Mouse (Mus musculus) forebrain, embryonic 12.5 days (tissue): ENCODE measurements around the gene Maz. TPM values are rescaled to one million over a fixed set of nuclear protein-coding genes. Genes with fewer than 3 reads are reported as not detected.

Experiments used
- ATAC-seq: fragments of 200-750 bp; cut with Nextera tagmentation; 2 replicates; pipeline ENCODE4 v1.8.0; 2017; ENCODE audit warnings: moderate TSS enrichment; ENCODE audit not compliant: low FRiP score
- H3K27ac ChIP-seq: fragments of 300-500 bp; sonication (generic); 2 replicates; pipeline ENCODE4 v1.5.1; 2016; ENCODE audit warnings: mild to moderate bottlenecking
- H3K27me3 ChIP-seq: fragments of 300-500 bp; sonication (generic); 2 replicates; pipeline ENCODE4 v1.6.1; 2016; ENCODE audit warnings: mild to moderate bottlenecking
- H3K36me3 ChIP-seq: fragments of 300-500 bp; sonication (generic); replicated peaks from 2 replicates; pipeline ENCODE4 v1.6.1; 2016; ENCODE audit warnings: mild to moderate bottlenecking
- H3K4me1 ChIP-seq: fragments of 300-500 bp; sonication (generic); 2 replicates; pipeline ENCODE4 v1.6.1; 2016
- H3K4me2 ChIP-seq: fragments of 300-500 bp; sonication (generic); 2 replicates; pipeline ENCODE4 v1.6.1; 2016; ENCODE audit warnings: mild to moderate bottlenecking, moderate library complexity
- H3K4me3 ChIP-seq: fragments of 300-500 bp; sonication (generic); replicated peaks from 2 replicates; pipeline ENCODE4 v1.5.1; 2016; ENCODE audit warnings: mild to moderate bottlenecking
- H3K9ac ChIP-seq: fragments of 300-500 bp; sonication (generic); 2 replicates; pipeline ENCODE4 v1.6.1; 2016; ENCODE audit warnings: mild to moderate bottlenecking
- H3K9me3 ChIP-seq: fragments of 300-500 bp; sonication (generic); 2 replicates; pipeline ENCODE4 v1.6.1; 2016
- WGBS: fragments of 180-500 bp; shearing (Covaris S2); methylation state at CpG from one replicate; pipeline ENCODE4 v1.1.7; 2016; 5-methylcytosine and 5-hydroxymethylcytosine counted together
- polyA plus RNA-seq: library from polyadenylated mRNA; unstranded; fragments of >200 nt; fragmentation: Nextera tagmentation; extraction: Ambion mirVana; gene quantifications from 2 replicates; pipeline ENCODE4 v1.2.1, GENCODE M21; 2016

Gene Maz
- polyA plus RNA-seq, 1 experiment from 2014 or later = 113 TPM

DNA sequence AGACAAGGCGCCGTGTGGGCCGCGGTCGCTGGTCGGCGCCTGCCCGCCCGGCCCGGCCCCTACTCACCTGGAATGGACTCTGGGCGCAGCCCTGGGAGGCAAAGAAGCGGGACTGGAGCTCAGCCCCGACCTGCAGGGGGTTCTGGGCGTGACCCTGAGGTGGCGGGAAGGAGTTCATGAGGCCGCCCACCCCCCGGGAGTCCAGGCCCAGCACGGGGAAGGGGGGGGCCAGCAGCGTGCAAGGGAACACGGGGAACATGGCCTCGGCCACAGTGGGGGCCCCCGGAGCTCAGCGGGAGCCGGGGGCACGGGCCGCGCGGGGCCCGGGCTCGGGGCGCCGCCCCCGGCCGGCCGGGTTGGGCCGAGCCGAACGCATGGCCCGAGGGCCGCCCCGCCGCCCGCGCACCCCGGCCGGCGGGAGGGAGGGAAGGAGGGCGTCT is 656 bp downstream of the Maz start:
- H3K4me1 ChIP-seq = peaks cover 48% of the 10 kb centered on the region
- ATAC-seq = peak; percentile 24

DNA sequence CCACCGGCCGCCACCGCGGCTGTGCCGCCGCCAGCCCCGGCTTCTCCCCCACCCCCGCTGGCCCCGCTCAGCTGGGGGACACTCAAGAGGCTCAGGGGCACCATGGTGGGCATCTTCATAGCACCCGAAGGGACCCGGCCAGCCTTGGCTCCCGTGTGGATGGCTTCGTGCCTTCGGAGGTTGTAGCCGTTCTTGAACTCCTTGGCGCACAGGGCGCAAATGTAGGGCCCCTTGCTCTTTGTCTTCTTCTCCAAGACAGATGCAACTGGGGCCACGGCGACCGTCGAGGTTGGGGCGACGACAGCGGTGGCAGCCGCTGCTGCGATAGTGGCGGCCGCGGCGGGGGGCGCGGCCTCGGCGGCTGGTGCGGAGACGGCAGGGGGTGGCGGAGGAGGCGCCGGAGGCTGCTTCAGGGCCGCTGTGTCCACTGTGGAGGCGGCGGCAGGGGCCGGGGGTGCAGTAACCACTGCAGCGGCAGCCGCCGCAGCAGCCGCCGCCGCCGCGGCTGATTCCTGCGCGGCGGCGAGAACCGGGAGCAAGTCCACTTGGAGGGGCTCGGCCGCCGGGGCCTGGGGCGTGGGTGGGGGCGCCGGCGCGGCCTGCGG is 1.2 kb downstream of the Maz start:
- Histone ChIP-seq H3K27ac (peak overlapping the region; percentile 100), H3K4me3 (peak overlapping the region; percentile 98), H3K27me3 (no peaks in the 10 kb centered on the region), H3K9ac (peak overlapping the region; percentile 100), H3K36me3 (peaks cover 61% of the 10 kb centered on the region), H3K9me3 (no peaks in the 10 kb centered on the region), H3K4me2 (peak overlapping the region; percentile 90), H3K4me1 (peaks cover 54% of the 10 kb centered on the region)
- no peak for ATAC-seq
- under 1% methylated on average over 61 of the region's 65 CpGs for WGBS

More for the DNA sequence above, 656 bp downstream of the Maz start:
- H3K27ac ChIP-seq = peak overlapping the region; percentile 100
- H3K9ac ChIP-seq = peak overlapping the region; percentile 100
- under 1% methylated on average over 15 of the region's 48 CpGs for WGBS
- H3K27me3 ChIP-seq = no peaks in the 10 kb centered on the region
- peak overlapping the region; percentile 90 for H3K4me2 ChIP-seq
- peaks cover 66% of the 10 kb centered on the region for H3K36me3 ChIP-seq
- peak overlapping the region; percentile 98 for H3K4me3 ChIP-seq
- no peaks in the 10 kb centered on the region for H3K9me3 ChIP-seq

DNA sequence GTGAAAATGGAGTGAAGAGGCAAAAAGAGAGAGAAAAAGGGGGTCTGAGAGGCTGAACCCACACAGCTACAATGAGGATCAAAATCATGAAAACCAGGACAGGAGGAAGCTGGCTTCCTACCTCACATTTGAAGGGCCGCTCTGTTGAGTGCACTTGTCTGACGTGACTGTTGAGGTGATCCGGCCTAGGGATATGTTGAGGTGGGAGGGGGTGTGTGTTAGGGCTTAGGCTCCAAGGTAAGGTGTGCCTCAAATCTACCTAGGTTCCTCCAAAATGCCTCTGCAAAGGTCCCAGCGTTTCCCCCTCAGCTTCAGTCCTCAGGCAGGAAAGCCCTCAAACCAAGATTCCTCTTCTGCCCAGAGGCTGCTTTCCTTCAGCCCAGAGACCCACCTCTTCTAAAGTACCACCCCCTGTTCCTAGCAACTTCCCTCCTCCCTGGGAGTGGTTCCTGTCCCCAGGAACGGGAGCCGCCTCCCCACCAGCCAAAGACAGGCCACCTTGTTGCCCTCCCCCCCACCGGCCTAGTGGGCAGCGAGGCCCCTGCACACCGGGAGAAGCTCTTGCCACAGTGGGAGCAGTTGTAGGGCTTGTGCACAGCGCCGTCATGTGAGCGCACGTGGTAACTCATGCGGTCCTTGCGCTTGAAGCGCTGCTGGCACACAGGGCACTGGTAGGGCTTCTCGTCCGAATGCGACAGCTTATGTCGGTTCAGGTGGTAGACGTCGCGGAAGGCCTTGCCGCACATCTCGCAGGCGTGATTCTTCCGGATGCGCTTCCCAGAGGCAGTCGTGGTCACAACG is 1.9 kb downstream of the Maz start:
- Histone ChIP-seq H3K36me3 (peaks cover 55% of the 10 kb centered on the region), H3K27me3 (no peaks in the 10 kb centered on the region), H3K4me2 (peak overlapping the region; percentile 90), H3K4me3 (peak overlapping the region; percentile 98), H3K27ac (peak overlapping the region; percentile 100), H3K9me3 (no peaks in the 10 kb centered on the region), H3K9ac (peak overlapping the region; percentile 100), H3K4me1 (peaks cover 61% of the 10 kb centered on the region)
- peak; percentile 33 for ATAC-seq
- 1% methylated on average over 30 of the region's 30 CpGs for WGBS

DNA sequence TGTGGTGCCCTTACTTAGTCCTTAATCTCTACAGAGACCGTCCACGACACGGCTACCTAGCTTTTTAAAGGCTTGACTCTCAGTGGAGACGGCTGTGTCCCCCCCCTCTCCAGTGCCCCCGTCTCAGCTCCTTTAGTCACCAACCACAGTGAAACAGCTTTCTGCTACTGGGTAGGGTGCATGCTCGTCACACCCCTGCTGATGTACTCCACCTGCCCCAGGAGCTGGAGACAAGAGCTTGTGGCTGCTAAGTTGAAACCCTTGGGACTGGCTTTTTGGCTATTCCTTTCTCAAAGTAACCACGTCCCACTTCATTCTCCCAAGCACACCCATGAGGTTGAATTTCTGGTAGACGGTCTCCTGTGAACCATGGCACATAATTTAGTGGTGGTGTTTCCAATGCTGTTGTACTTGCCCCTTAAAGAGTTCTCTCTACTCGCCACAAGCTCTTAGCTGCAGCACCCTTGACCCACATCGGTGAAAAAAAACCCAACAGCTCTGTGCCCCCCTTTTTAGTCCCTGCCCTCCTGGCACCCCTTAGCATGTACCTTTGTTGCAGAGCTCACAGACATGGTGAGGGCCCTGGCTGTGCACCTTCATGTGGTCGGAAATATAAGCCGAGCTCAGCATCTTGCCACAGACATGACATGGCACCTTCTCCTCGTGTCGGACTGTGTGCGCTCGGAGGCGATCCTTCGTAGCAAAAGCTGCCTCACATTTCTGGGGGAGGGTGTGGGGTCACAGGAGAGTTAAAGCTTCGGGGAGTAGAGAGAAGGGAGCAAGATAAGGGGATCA is 2.7 kb downstream of the Maz start:
- Histone ChIP-seq H3K27me3 (no peaks in the 10 kb centered on the region), H3K4me1 (peaks cover 69% of the 10 kb centered on the region), H3K9ac (peak overlapping the region; percentile 100), H3K4me3 (peak overlapping the region; percentile 98), H3K4me2 (peak overlapping the region; percentile 90), H3K9me3 (no peaks in the 10 kb centered on the region), H3K27ac (peak overlapping the region; percentile 100), H3K36me3 (peaks cover 47% of the 10 kb centered on the region)
- no peak for ATAC-seq
- 23% methylated on average over 19 of the region's 19 CpGs for WGBS

DNA sequence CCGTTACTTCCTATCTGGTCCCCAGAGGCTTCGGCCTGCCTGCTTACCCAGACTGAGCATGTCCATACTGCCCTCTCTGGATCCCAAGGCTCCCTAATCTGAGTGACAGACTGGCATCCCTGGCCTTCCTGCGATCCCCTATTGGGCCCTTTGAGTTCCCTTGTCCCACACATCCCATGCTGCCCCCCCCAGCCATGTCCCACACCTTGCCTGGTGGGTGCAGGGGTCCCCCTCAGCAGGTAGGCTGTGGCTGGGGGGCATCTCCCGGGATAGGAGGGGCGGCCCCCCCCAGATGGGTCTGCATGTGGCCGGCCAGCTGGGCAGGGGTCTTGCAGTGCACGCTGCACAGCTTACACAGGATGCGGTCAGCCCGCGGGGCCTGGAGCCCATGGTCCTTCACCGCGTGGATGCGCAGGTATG is 3.6 kb downstream of the Maz start:
- H3K27me3 ChIP-seq = no peaks in the 10 kb centered on the region
- peak overlapping the region; percentile 98 for H3K4me3 ChIP-seq
- peaks cover 76% of the 10 kb centered on the region for H3K4me1 ChIP-seq
- H3K27ac ChIP-seq = peak overlapping the region; percentile 100
- peak overlapping the region; percentile 90 for H3K4me2 ChIP-seq
- H3K9me3 ChIP-seq = no peaks in the 10 kb centered on the region
- 73% methylated on average over 13 of the region's 13 CpGs for WGBS
- H3K36me3 ChIP-seq = peaks cover 39% of the 10 kb centered on the region
- ATAC-seq = no peak
- peak overlapping the region; percentile 100 for H3K9ac ChIP-seq

DNA sequence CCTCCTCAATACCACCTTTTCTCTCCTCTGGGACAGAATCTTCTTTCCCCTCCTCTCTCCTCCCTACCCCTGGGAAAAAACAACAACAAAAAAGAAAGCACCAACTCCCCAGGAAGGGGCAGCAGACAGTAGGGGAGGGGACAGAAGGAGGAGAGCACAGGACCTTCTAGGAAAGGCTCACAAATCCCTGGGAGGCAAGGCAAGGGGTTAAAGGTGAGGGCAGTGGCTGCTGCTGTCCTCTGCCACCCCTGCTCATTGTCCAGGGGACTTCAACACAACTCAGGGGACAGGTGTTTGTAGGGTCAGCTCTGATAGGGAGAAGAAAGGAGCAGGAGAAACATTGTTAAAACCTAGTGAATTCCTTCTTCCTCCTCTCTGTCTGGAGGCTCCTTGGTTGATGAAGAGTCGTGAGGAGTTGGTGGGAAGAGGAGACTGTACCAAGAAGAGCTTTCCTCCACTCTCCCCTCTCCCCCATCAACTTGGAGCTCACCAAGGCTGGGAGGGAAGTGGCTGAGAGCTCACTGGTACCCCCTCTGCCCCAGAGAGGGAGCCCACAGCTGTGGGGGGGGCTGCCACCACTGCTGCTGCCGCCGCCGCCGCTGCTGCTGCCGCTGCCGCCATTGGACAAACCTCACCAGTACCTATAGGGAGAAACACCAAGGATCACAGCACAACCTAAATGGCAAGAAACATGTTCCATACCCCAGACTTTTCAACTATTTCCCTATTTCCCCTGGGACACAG is 4.1 kb downstream of the Maz start:
- peak overlapping the region; percentile 90 for H3K4me2 ChIP-seq
- H3K9me3 ChIP-seq = no peaks in the 10 kb centered on the region
- no peaks in the 10 kb centered on the region for H3K27me3 ChIP-seq
- WGBS = 76% methylated on average over 7 of the region's 7 CpGs
- H3K4me1 ChIP-seq = peaks cover 76% of the 10 kb centered on the region
- H3K36me3 ChIP-seq = peaks cover 33% of the 10 kb centered on the region
- peak overlapping the region; percentile 100 for H3K9ac ChIP-seq
- ATAC-seq = no peak
- H3K27ac ChIP-seq = peak overlapping the region; percentile 100
- peak overlapping the region; percentile 98 for H3K4me3 ChIP-seq

DNA sequence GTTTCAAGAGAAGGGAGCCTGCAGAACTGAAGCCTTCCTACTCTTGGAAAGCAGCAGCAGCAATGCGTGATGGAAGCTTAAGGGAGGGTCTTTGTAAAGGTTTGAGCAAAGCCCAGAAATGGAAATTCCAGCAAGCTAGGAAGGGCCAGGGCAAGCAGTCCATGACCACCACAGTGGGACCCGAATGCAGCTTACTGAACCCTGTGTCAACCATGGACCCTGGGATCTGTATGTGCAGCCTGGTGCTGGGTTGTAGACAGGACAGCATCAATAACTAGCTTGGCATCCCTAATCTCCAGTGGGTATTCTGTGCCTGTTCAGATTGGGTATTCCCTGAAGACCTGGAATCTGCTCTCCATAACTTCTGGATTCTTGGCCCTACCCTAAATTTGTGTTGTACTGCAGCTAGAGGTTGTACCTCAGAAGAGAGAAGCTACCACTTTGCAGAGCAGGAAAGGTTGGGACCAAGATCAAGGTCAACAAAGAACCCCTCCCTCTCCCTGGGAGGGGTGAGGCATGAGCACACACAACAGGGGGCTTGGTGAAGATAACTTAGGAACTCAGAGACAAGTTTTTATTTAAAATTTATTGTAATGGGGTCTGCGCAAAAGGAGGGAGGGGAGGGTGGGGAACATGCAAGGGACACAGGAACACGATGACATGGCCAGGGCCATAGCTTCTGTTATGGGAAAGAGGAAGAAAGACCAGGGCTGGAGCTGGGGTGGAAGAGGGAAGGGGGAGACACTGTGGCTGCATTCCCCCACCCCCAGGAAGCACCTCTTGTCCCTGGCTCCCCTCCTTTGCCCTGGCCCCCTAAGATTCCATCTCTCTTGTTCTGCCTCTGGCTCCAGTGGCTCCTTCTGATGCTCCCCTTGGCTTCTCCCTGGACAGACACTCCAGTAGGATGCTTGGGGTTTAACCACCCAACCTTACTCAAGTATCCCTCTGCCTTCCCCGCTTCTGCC is 5.0 kb downstream of the Maz start:
- Histone ChIP-seq H3K4me3 (peak overlapping the region; percentile 98), H3K36me3 (peaks cover 33% of the 10 kb centered on the region), H3K4me1 (peaks cover 77% of the 10 kb centered on the region), H3K4me2 (peak overlapping the region; percentile 90), H3K27ac (peak overlapping the region; percentile 100), H3K9ac (peak overlapping the region; percentile 100), H3K9me3 (no peaks in the 10 kb centered on the region), H3K27me3 (no peaks in the 10 kb centered on the region)
- ATAC-seq = no peak
- 33% methylated on average over 5 of the region's 5 CpGs for WGBS

DNA sequence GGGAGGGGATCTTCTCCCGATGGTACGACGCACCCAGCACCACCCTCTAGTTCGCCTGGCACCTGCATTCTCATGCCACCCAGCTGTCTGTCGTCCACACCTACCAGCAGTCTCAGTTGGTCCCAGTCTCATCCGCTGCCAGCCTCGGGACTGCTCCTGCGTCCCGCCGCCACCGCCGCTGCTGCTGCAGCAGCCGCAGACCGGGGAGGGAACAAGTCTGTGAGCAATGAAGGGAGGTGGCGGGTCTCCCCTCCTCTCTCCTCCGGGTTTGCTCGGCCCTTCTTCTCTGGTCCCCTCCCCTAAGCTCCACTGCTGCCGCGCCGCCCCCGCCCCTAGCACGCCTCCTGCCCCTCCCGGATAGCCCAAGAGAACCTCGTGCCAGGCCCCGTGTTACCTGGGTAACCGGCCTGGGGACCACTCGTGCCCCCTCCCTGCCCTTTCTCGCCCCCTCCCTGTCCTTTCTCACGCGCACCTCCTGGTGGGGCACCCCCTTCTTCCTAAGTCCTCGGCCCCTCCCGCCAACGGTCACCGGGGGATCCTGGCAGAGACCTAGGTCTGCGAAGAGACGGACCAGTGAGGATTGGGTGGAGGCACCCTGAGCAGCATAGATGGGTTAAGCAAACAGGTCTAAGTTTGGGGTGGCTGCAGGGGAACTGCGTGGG is 5.8 kb downstream of the Maz start, which contains the start of the genes Gm42742 and Prrt2:
Gm42742 (minus strand) TSS at position 197 of the 662 bp plus-strand sequence.
Prrt2 (minus strand) TSS at position 311 of the 662 bp plus-strand sequence.
- peak; percentile 15; the same call in 1 of the 2 replicates for ATAC-seq
- H3K4me1 ChIP-seq = peaks cover 78% of the 10 kb centered on the region
- WGBS = under 1% methylated on average over 37 of the region's 37 CpGs

DNA sequence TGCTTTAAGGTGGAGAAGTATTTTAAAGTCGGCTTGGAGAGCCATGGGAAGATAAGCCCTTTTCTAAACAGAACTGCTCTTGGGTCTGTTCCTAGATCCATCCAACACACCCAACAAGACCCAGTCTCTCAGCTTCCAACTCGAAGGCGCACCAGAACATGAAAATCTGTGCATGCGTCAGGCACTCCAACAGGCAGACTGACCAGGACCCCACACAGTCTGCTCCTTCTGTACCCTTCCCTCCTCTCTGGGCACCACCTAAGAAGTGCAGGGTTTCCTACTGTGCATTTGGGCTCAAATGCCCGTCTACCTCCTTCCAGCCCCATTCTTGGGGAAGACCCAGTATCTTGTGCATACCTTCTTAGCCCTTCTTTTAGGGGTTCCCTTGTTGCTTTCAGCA is 6.3 kb downstream of the Maz start:
- Histone ChIP-seq H3K4me2 (peak overlapping the region; percentile 90), H3K9me3 (no peaks in the 10 kb centered on the region), H3K9ac (peak overlapping the region; percentile 72), H3K4me3 (peak overlapping the region; percentile 48), H3K27me3 (no peaks in the 10 kb centered on the region), H3K27ac (peak overlapping the region; percentile 100), H3K36me3 (peaks cover 37% of the 10 kb centered on the region), H3K4me1 (peaks cover 84% of the 10 kb centered on the region)
- ATAC-seq = no peak
- 23% methylated on average over 5 of the region's 5 CpGs for WGBS

More for the DNA sequence above, 5.8 kb downstream of the Maz start, which contains the start of the genes Gm42742 and Prrt2:
- Histone ChIP-seq H3K27me3 (no peaks in the 10 kb centered on the region), H3K27ac (peak within 1 kb of the TSS; percentile 100), H3K9ac (peak within 1 kb of the TSS; percentile 100), H3K9me3 (no peaks in the 10 kb centered on the region), H3K4me2 (peak within 1 kb of the TSS; percentile 90), H3K4me3 (peak within 1 kb of the TSS; percentile 48), H3K36me3 (peaks cover 33% of the 10 kb centered on the region)

DNA sequence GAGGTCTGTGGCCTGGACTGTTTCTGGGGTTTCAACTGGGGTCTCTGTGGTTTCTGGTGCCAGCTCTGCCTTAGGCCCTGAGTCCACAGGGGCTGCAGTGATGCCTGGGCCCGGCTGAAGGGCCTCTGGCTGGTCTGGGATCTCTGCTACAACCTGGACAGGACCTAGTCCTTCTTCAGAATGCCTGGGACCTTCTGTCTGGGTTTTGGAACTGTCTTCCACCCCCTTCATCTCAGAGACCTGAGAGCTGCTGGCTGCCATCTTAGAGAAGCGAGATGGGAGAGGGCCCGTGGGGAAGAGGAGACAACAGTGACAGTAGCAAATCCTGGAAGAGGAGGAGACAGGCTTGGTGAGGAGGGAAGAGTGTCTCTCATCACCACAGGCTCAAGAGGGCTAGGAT is 6.8 kb downstream of the Maz start:
- Histone ChIP-seq H3K27me3 (no peaks in the 10 kb centered on the region), H3K36me3 (peaks cover 41% of the 10 kb centered on the region), H3K9me3 (no peaks in the 10 kb centered on the region), H3K4me1 (peaks cover 87% of the 10 kb centered on the region), H3K27ac (peak overlapping the region; percentile 100), H3K4me3 (peak overlapping the region; percentile 48), H3K4me2 (peak overlapping the region; percentile 90), H3K9ac (peak overlapping the region; percentile 72)
- whole genome bisulfite sequencing = 59% methylated on average over 3 of the region's 3 CpGs
- ATAC-seq = no peak
